Mouse (Mus musculus) kidney, embryonic 16.5 days (tissue): ENCODE measurements around the gene Msto1. TPM values are rescaled to one million over a fixed set of nuclear protein-coding genes. Genes with fewer than 3 reads are reported as not detected.

Source experiments
- polyA plus RNA-seq: library from polyadenylated mRNA; unstranded; fragments of >200 nt; fragmentation: Nextera tagmentation; extraction: Ambion mirVana; gene quantifications from 2 replicates; pipeline ENCODE4 v1.2.1, GENCODE M21; 2015

The Msto1 gene
- polyA plus RNA-seq, 1 experiment from 2014 or later, result 69.8 TPM

Other genes starting within 250 kb of the Msto1 start
- 92.2 and 97.3 TPM in 2 replicates for gene Khdc4, start 228.2 kb downstream of the Msto1 start, polyA plus RNA-seq
- gene Rit1, start 197.2 kb downstream of the Msto1 start, polyA plus RNA-seq, result 59.5 and 59.6 TPM in 2 replicates
- 12.6 and 13.7 TPM in 2 replicates for gene Syt11, start 138.8 kb downstream of the Msto1 start, polyA plus RNA-seq
- 11.3 and 12.7 TPM in 2 replicates for gene Gon4l, start 78.8 kb downstream of the Msto1 start, polyA plus RNA-seq
- gene Ash1l, start 36.6 kb upstream of the Msto1 start, polyA plus RNA-seq, result 16.6 and 22.1 TPM in 2 replicates
- gene Dap3, start 37.2 kb upstream of the Msto1 start, polyA plus RNA-seq, result 161 and 163 TPM in 2 replicates
- gene Rusc1, start 179.3 kb upstream of the Msto1 start, polyA plus RNA-seq, result 21.3 and 22.5 TPM in 2 replicates
- not detected in 2 replicates for gene Gm43738, start 187.1 kb upstream of the Msto1 start, polyA plus RNA-seq
- gene Fdps, start 188.0 kb upstream of the Msto1 start, polyA plus RNA-seq, result 175 and 179 TPM in 2 replicates
- 4.7 and 5.0 TPM in 2 replicates for gene Pklr, start 222.1 kb upstream of the Msto1 start, polyA plus RNA-seq
- gene Hcn3, start 246.2 kb upstream of the Msto1 start, polyA plus RNA-seq, result 1.8 and 2.0 TPM in 2 replicates